Mouse (Mus musculus): ENCODE results near the gene Olfr1016. TPM values are rescaled to one million over a fixed set of nuclear protein-coding genes. Genes with fewer than 3 reads are reported as not detected.

Olfr1016 gene
- polyA plus RNA-seq, 1 experiment from 2014 or later = not detected

Other genes with a start within 250 kb of the Olfr1016 start
- gene Olfr996, start 223.3 kb downstream of the Olfr1016 start, polyA plus RNA-seq (2015; fragmentation: Nextera tagmentation; extraction: Ambion mirVana) = not detected in 2 replicates
- gene Olfr998, start 213.6 kb downstream of the Olfr1016 start, polyA plus RNA-seq (2015; fragmentation: Nextera tagmentation; extraction: Ambion mirVana) = not detected in 2 replicates
- gene Olfr1000, start 190.6 kb downstream of the Olfr1016 start, polyA plus RNA-seq (2015; fragmentation: Nextera tagmentation; extraction: Ambion mirVana) = not detected in 2 replicates
- not detected in 2 replicates for gene Olfr1002, start 151.8 kb downstream of the Olfr1016 start, polyA plus RNA-seq (2015; fragmentation: Nextera tagmentation; extraction: Ambion mirVana)
- not detected in 2 replicates for gene Olfr154, start 138.1 kb downstream of the Olfr1016 start, polyA plus RNA-seq (2015; fragmentation: Nextera tagmentation; extraction: Ambion mirVana)
- not detected in 2 replicates for gene Olfr1006, start 123.8 kb downstream of the Olfr1016 start, polyA plus RNA-seq (2015; fragmentation: Nextera tagmentation; extraction: Ambion mirVana)
- gene Olfr1008, start 113.1 kb downstream of the Olfr1016 start, polyA plus RNA-seq (2015; fragmentation: Nextera tagmentation; extraction: Ambion mirVana) = not detected in 2 replicates
- gene Olfr1009, start 87.1 kb downstream of the Olfr1016 start, polyA plus RNA-seq (2015; fragmentation: Nextera tagmentation; extraction: Ambion mirVana) = not detected in 2 replicates
- gene Olfr1012, start 39.8 kb downstream of the Olfr1016 start, polyA plus RNA-seq (2015; fragmentation: Nextera tagmentation; extraction: Ambion mirVana) = not detected in 2 replicates
- gene Olfr1013, start 35.4 kb downstream of the Olfr1016 start, polyA plus RNA-seq (2015; fragmentation: Nextera tagmentation; extraction: Ambion mirVana) = not detected in 2 replicates
- gene Olfr1014, start 29.8 kb downstream of the Olfr1016 start, polyA plus RNA-seq (2015; fragmentation: Nextera tagmentation; extraction: Ambion mirVana) = not detected in 2 replicates
- not detected in 2 replicates for gene Olfr1015, start 20.5 kb downstream of the Olfr1016 start, polyA plus RNA-seq (2015; fragmentation: Nextera tagmentation; extraction: Ambion mirVana)
- gene Olfr1018, start 15.9 kb upstream of the Olfr1016 start, polyA plus RNA-seq (2015; fragmentation: Nextera tagmentation; extraction: Ambion mirVana) = not detected in 2 replicates
- gene Olfr1019, start 42.9 kb upstream of the Olfr1016 start, polyA plus RNA-seq (2015; fragmentation: Nextera tagmentation; extraction: Ambion mirVana) = not detected in 2 replicates
- not detected in 2 replicates for gene Olfr1020, start 44.5 kb upstream of the Olfr1016 start, polyA plus RNA-seq (2015; fragmentation: Nextera tagmentation; extraction: Ambion mirVana)
- gene Olfr1022, start 66.0 kb upstream of the Olfr1016 start, polyA plus RNA-seq (2015; fragmentation: Nextera tagmentation; extraction: Ambion mirVana) = not detected in 2 replicates
- not detected in 2 replicates for gene Olfr1023, start 83.1 kb upstream of the Olfr1016 start, polyA plus RNA-seq (2015; fragmentation: Nextera tagmentation; extraction: Ambion mirVana)
- gene Olfr1024, start 102.5 kb upstream of the Olfr1016 start, polyA plus RNA-seq (2015; fragmentation: Nextera tagmentation; extraction: Ambion mirVana) = not detected in 2 replicates
- not detected in 2 replicates for gene Olfr1025-ps1, start 112.6 kb upstream of the Olfr1016 start, polyA plus RNA-seq (2015; fragmentation: Nextera tagmentation; extraction: Ambion mirVana)
- not detected in 2 replicates for gene Olfr1026, start 119.0 kb upstream of the Olfr1016 start, polyA plus RNA-seq (2015; fragmentation: Nextera tagmentation; extraction: Ambion mirVana)
- gene Olfr1028, start 147.9 kb upstream of the Olfr1016 start, polyA plus RNA-seq (2015; fragmentation: Nextera tagmentation; extraction: Ambion mirVana) = not detected in 2 replicates
- not detected in 2 replicates for gene Olfr1029, start 171.4 kb upstream of the Olfr1016 start, polyA plus RNA-seq (2015; fragmentation: Nextera tagmentation; extraction: Ambion mirVana)
- not detected in 2 replicates for gene Olfr1030, start 176.7 kb upstream of the Olfr1016 start, polyA plus RNA-seq (2015; fragmentation: Nextera tagmentation; extraction: Ambion mirVana)
- gene Olfr1031, start 187.8 kb upstream of the Olfr1016 start, polyA plus RNA-seq (2015; fragmentation: Nextera tagmentation; extraction: Ambion mirVana) = not detected in 2 replicates
- not detected in 2 replicates for gene Olfr1032, start 203.0 kb upstream of the Olfr1016 start, polyA plus RNA-seq (2015; fragmentation: Nextera tagmentation; extraction: Ambion mirVana)
- not detected in 2 replicates for gene Olfr1033, start 218.1 kb upstream of the Olfr1016 start, polyA plus RNA-seq (2015; fragmentation: Nextera tagmentation; extraction: Ambion mirVana)
- not detected in 2 replicates for gene Olfr1034, start 243.3 kb upstream of the Olfr1016 start, polyA plus RNA-seq (2015; fragmentation: Nextera tagmentation; extraction: Ambion mirVana)